Comparison of ENCODE assay signal across 18 mouse cellular contexts in genomic region chr12:100629126-100629920, GRCm38 (mm10).
DNase-seq lines count a peak whose midpoint lies in the region; ATAC-seq and TF ChIP-seq lines count a peak whose summit lies in the region.
"Had no signal": no experiment of that assay in that cellular context is flagged by ENCODE, and none has a peak within 500 bp of the region (broad histone marks: within the 10 kb centered on the region; RNA-seq: fewer than 3 reads in every experiment).

No protein-coding gene starts in this region.

- WGBS in kidney, adult 2 months: 59% methylated on average over 6 of the region's 6 CpGs

- peak overlapping the region; percentile 88 for H3K27ac ChIP-seq in kidney, adult 2 months (ENCODE audit: insufficient read depth, low read depth, low read length)
- H3K27ac ChIP-seq: embryonic facial prominence, embryonic 10.5 days; forebrain, embryonic 12.5 days; hindbrain, embryonic 12.5 days; midbrain, embryonic 10.5 days; neural tube, embryonic 12.5 days had no signal

- H3K27me3 ChIP-seq in kidney, adult 2 months (replicated peaks; ENCODE audit: control insufficient read depth, insufficient read depth, low read length): no peaks in the 10 kb centered on the region
- H3K27me3 ChIP-seq: forebrain, embryonic 12.5 days; heart, embryonic 12.5 days; hindbrain, embryonic 12.5 days; neural tube, embryonic 12.5 days had no signal

- peak; percentile 76 for DNase-seq in kidney, adult 2 months
- DNase-seq in kidney, postnatal 10 days: no peak
- peak; percentile 42 for DNase-seq in cerebellum, adult 8-10 months
- DNase-seq in embryo, embryonic 11 days: no peak
- DNase-seq in adrenal gland, adult (ENCODE audit: inconsistent age in 2 of 2, low spot score in 1 of 2): no peak
- DNase-seq: heart, adult 11 months; heart, postnatal 14 days; liver; lung, adult 18-20 months; lung, postnatal 4 days had no signal

- ATAC-seq in granulocyte monocyte progenitor cell, adult 5-6 weeks (replicated peaks; ENCODE audit: poor library complexity, severe bottlenecking): peak; percentile 53
- peak; percentile 30 for ATAC-seq in megakaryocyte progenitor cell, adult 5-6 weeks (replicated peaks; ENCODE audit: poor library complexity)

- no peak for TF ChIP-seq CTCF in kidney, adult 2 months (conservative IDR thresholded peaks at IDR 0.05; ENCODE audit: insufficient read depth, insufficient read length, low read depth, low read length)

- H3K36me3 ChIP-seq in kidney, adult 2 months (ENCODE audit: control insufficient read depth, insufficient read depth, low read length): no peaks in the 10 kb centered on the region
- H3K36me3 ChIP-seq: embryonic facial prominence, embryonic 10.5 days; forebrain, embryonic 12.5 days; heart, embryonic 12.5 days; hindbrain, embryonic 12.5 days; midbrain, embryonic 10.5 days; neural tube, embryonic 12.5 days had no signal

- H3K4me1 ChIP-seq in kidney, adult 2 months (ENCODE audit: control insufficient read depth, insufficient read depth, low read length): peaks cover 6% of the 10 kb centered on the region; the same call in 1 of the 2 replicates
- H3K4me1 ChIP-seq: forebrain, embryonic 12.5 days; heart, embryonic 12.5 days; hindbrain, embryonic 12.5 days; midbrain, embryonic 10.5 days; neural tube, embryonic 12.5 days had no signal

- no peak for TF ChIP-seq POLR2A in kidney, adult 2 months (IDR thresholded peaks at IDR 0.05; ENCODE audit: low read depth, low read length)

- no peak overlapping the region for H3K4me3 ChIP-seq in kidney, adult 2 months (ENCODE audit: insufficient read depth, low read depth, low read length)
- H3K4me3 ChIP-seq: embryonic facial prominence, embryonic 10.5 days; forebrain, embryonic 12.5 days; heart, embryonic 12.5 days; hindbrain, embryonic 12.5 days; midbrain, embryonic 10.5 days; neural tube, embryonic 12.5 days had no signal

Comparison
In these comparisons a context has a peak if more than half of its experiments do, and no peak if none do; other contexts are left out.
1. DNase-seq: peak in kidney, adult 2 months (single experiment) and cerebellum, adult 8-10 months (single experiment); none in kidney, postnatal 10 days (single experiment), embryo, embryonic 11 days (single experiment) and adrenal gland, adult (0 of 2).